Mouse (Mus musculus) adrenal gland, postnatal 25 days (tissue): ENCODE results near the gene H2afv. TPM values are rescaled to one million over a fixed set of nuclear protein-coding genes. Genes with fewer than 3 reads are reported as not detected.

Experiments
- DNase-seq: peaks from one replicate; pipeline ENCODE4 v3.0.0; 2021; ENCODE audit warnings: mixed read lengths
- long read RNA-seq: library from polyadenylated mRNA; stranded (forward); transcript quantifications from one replicate; pipeline ENCODE4 v2.0.0, GENCODE M21; 2021
- total RNA-seq: library from RNA; stranded (reverse); gene quantifications from 2 replicates; pipeline ENCODE4 v1.2.3, GENCODE M21; 2021

Gene H2afv
- 75.0 and 84.5 TPM in 2 replicates for total RNA-seq
- long read RNA-seq, transcript H2afv-202 (5 exons, 1,633 nt): major isoform, 90 of 98 reads
- long read RNA-seq, partial matches to known transcripts: 1 of 98 reads
- long read RNA-seq, other reads (novel, unspliced or antisense): 5 of 98 reads

DNA sequence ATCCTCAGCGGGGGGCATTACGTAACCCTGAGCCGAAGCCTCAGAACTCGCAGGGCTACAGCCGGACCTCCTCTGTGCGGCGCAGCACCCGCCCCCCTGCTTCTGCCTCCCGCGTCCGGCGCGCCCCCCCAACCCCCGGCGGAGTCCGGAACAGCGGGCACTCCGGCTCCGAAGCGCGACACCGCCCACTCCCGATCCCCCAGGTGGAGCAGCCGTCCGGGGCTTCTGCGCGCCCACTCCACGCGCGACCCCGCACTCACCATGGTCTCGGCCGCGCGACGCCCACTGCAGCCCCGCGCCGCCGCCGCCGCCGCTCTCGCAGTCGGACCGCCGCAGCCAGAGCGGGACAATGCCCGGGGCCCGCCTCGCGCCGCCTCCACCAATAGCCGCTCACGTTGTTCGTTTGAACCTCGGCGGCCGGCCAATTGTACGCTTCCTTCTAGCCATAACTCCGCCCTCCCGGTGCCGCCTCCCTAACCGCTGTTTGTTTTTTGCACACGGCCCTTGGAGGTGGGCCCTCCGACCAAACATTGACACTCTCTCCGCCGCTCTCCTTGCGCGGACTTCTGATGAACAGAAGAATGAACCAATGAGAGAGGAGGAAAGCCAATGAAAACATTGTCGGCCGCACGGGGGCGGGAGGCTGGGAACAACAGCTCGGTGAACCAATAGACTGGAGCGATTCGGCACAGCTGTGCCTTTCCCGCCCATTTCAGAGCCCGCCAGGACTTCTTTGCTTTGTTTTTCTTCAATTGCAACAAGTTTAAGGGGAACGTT is at the start of gene H2afv:
Gene H2afv, minus strand, starts transcription at position 367 of the 777 bp plus-strand sequence.
- peak; percentile 99 for DNase-seq

DNA sequence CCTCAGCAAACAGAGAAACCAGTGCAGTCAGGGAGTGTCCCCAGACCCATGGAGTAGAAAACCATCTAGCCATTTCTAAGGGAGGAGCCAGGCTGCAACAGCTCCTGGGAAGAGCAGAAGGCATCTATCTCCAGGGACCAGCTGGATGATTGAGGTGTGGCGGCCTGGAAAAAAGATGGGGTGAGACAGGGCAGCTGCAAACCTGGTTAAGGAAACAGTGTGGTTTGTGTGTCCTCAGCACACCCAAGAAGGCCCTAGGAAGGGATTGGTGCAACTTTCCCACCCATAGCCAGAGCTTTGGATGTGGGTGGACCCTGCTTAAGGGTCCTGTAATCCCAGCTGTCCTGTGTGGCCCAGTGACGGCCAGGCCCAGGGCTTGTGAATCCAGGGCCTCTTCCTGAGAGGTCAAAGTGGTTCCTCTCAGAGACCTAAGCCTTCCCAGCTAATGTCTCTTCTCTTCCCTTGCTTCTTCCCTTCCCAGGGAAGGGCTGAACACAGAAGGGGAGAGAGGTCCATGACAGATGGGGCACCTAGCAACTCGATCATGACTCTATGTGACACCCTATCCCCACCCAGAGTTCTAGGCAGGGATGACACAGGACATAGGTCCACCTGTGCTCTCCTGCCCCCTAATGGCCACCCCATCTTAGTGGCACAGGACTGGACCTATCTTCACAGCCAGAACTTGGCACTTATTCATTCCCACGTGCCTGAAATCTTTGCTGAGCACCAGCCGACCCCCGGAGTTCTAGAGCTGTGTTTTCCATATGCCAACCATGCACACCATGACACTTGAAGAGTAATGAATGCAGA is 45.7 kb upstream of the H2afv start:
- peak; percentile 54 for DNase-seq

DNA sequence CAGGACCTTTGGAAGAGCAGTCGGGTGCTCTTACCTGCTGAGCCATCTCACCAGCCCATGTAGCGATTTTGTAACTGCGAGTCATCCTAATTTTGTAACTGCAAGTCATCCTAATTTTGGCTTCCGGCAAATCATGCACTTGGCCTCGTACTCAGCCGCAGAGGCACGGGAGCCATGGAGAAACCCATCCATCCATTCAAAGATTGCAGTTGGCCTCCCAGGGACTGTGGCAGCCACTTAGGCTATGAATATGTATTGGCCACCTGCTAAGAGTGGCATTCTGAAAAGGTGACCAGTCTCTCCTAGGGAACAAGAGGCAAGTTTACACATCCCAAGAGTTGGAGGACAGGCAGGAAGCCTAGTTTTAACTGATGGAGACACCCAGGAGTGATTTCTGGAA is 45.0 kb upstream of the H2afv start:
- DNase-seq: no peak

DNA sequence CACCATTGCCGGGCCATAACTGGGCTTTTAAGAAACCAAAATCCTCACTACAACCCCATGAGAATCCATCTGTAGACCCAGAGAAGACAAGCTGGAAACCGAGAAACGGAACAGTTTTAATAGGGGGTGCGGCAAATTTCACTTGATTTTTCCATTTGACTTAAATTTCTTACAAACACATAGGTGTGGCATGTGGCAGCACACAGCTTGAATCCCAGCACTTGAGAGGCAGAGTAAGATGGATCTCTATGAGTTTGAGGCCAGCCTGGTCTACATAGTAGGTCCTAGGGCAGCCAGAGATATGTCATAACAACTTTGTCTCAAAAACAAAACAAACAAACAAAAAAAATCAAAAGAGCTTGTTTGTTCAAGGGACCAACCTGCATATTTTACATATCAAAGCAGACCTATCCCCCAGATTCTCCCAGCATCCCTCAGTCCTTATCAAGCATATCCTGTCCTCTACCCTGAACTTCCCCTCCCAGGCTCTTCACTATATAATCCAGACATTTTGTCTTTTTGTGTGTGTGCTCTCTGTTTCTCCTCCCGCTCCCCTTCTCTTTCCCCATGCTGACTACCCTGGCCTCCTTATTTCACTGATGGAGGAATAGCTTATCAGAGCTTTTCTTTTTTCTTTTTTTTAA is 43.9 kb upstream of the H2afv start:
- DNase-seq: no peak

DNA sequence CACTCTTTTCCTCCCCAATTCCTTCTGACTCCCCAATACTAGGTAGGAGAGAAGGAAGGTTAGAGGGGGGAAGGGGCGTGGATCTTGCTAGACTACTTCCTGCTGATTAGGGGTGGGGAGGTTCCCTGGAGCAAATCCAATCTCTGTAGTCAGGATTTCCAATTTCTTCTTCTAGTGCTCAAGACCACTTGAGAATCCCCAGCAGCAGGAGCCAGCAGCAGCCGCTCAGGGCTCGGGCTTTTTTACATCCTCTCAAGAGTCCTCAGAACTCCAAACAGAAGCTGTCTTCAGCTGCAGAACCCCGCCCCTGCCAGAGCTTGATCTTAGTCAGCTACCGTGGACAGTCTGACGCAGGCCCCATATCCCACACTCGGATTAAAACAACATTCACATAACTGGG is 43.3 kb upstream of the H2afv start:
- no peak for DNase-seq

DNA sequence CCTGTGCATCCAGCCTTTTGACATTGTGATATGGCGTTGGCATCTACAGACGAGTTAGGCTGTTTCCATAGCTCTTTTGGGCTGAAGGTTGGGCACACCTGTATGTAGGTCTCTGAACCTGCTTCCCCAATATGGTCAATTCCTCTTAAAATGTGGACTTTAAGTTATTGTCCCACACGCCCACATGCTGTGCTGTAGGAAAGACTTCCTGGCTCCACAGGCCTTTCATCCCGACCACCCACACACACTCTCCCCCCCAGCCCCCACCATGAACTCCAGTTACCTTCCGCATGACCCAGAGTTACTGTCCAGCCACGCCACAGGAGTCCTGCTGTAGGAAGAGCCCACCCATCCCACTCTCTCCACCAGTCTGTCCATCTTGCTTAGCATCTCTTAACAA is 42.7 kb upstream of the H2afv start:
- DNase-seq: no peak

DNA sequence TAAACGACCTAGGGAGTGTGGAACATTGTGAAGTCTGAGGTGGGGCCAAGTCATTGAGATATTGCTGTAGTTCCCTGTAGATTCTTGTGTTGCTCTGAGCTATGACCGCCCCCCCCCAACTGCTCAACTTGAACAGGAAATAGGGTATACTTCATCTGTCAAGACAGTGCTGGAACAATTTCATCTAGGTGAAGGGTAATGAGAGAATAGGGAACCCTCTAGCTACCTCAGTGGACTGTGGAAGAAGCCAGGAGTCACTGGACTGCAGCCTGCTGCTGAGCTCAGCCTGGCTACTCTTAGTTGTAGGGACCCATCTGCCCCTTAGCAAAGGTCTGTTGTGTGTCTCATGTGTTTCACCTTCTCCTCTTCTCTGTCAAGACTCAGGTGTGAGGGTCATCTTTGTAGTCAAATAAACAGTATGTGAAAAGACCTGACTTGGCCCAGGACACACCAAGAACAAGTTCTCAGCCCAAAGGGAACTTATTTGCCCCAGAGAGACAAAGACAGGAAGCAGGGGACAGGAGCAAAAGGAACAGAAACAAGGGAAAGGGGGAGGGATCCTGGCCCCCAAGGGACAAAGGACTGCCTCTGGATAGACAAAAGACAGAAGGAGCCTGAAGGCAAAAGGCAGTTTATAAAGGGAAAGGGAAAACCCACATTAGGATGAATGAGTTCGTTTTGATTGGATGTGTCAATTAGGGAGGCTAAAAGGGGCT is 40.2 kb upstream of the H2afv start:
- DNase-seq: no peak

DNA sequence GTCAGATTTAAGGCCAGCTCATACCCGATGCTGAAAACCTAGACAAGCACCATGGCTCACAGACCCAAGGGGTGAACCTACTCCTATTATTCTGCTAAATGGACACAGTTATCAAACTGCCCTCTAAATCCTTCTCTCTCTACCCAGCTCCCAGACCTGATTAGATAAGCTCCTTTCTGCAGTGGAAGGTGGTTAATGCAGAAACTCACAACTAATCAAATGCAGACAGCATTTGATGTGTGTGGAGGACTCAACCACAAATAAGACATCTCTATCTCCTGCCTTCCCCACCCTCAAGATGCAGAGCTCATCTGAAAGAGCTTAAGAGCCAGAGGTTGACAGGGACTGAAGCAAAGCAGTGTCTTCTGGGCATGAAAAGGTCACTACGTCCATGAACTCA is 38.9 kb upstream of the H2afv start:
- no peak for DNase-seq

DNA sequence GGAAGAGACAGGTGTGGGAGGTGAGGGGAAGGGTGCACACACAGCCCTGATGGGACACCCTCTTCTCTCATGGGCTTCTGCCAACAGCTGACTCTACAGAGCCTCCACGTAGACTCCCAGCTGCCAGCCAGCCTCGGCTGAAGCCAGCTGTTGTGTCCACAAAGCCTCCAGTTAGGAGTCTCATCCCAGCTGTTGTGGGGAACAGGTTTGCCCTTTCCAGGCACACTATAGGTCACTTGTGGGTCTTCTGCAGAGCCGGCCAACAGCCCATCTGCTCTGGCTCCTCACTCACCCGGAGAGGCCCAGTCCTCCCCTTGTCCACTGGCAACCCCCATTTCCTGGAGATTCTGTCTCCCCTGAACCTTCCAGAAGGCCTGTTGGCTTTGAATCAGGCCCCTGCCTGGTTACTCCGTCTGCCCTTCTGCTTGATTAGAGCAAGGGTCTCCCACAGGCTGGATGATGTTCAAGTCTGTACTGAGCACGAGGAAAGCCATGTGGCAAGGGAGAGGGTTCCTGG is 37.5 kb upstream of the H2afv start:
- DNase-seq: peak; percentile 11

DNA sequence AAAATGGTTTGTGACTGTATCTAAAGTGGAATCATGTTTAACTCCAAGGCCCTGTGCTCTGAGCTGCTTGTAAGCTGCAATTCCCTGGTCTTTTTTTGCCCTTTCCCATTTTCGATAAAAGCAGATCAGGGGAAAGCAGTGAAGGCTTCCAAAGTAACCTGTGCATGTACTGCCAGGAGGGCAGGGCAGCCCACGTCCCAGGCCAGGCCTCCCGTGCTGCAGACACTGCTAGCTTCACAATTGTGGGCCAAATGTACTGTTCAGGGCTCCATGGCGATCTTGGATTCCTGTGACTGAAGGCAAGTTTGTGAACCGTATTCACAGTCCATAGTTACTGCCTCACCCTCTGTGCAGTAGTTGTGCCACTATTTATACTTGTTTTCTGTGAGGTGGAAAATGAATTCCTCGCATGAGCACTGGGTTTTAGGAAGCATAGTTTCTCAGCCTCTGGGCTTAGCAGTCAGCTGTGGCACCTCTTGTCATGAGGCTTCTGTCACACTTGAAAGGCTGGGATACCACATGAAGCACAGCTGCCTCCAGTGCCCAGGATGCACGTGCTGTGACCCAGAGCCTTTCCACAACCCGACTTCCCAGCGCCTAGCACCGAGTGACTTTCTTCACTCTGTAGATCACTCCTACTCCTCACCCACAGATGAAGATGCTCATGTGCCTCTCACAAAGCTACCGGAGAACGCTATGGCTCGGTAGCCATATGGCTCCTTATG is 36.6 kb upstream of the H2afv start:
- DNase-seq: no peak

DNA sequence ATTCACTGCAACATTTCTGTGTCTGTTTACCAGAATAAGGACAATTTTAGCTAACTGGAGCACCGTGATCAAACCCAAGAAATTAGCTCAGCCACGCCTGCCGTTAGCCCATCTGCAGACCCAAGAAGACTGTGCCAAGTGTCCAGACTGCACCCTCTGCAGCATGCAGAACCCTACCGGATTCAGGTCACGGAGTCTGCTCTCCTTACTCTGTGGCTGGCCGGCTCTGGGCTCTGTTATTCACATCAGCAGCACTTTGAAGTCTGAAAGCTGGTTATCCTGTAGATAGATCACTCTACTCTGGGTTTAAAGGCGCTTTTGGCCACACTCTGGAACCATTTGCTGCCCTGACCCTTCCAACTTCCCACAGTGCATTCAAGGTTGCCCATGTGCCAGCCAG is 35.9 kb upstream of the H2afv start:
- DNase-seq: no peak

DNA sequence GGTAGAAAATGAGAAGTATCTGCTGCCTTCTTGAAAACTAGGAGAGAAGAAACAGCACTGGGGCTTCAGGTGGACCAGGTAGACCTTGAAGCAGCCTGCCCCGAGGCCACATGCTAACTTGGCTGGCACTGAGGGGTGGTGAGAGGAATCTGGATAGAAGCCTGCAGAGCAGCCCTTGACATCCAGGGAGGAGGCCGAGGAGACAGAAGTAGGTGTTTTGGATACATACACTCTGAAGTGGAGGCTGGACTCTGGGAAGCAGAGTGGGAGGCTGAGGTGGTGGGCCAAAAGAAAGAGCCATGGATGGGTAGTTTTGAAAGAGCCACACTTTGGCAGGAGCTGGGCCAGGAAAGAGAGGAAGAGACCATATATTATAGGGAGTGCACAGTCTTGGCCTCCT is 35.0 kb upstream of the H2afv start:
- no peak for DNase-seq

DNA sequence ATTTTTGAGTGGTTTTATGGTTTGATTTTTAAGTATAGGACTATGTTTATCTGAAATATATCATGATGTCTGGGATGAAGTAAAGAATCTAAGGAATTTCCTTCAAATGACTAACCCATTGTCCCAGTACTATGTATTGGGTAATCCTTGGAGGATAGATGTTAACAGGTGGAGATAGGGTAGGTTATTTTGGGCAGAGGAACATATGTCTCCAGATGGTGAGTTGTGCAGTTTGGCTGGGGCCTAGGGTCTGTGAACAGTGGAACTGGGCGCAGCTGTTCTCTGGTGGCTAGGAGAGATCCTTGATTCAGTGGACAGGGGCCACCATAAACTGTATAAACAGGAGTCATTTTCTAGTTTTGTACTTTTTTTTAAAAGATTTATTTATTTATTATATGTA is 33.1 kb upstream of the H2afv start:
- no peak for DNase-seq

DNA sequence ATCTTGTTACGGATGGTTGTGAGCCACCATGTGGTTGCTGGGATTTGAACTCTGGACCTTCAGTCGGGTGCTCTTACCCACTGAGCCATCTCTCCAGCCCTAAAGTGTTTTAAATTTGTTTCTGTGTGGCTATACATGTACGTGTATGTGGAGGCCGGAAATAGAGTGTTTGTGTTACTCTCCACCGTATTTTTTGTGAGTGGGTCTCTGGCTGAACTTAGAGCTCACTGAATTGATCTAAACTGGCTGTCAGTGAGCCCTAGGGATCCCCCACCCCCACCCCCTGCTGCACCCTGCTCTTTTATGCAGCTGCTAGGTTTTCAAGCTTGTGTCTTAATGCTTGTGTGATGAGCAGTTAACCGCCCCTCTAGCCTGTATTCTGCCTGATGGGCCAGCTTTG is 32.6 kb upstream of the H2afv start:
- no peak for DNase-seq

DNA sequence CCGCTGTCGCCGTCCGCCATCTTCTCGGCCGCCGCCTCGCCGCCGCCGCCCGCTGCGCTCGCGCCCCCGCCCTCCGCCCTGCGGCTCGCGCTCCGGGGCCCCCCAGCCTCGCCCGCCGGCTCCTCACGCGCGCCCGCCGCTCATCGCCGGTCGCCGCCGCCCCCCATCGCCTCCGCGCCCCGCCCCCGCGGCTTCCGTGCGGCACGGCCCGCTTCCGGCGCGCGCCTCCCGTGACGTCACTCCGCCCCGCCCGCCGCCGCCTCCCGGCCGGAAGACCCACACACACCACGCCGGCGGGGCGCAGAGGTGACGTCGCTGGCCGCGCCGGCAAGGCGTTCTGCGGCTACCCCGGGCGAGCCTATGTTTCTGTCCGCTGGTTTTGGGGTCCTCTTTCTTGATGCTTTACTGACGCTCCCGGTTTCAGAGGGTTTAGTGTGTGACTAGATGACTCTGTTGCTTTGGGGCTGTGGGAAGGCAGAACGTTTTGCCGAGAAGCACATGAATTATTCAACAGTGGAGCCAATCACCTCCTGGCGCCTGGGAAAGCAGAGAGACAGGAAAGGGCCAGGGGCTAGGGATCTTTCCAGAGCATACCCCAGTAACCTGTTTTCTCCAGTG is 31.7 kb upstream of the H2afv start, which contains the start of gene Purb:
Gene Purb, minus strand, starts transcription at position 51 of the 618 bp plus-strand sequence.
- peak; percentile 95 for DNase-seq

DNA sequence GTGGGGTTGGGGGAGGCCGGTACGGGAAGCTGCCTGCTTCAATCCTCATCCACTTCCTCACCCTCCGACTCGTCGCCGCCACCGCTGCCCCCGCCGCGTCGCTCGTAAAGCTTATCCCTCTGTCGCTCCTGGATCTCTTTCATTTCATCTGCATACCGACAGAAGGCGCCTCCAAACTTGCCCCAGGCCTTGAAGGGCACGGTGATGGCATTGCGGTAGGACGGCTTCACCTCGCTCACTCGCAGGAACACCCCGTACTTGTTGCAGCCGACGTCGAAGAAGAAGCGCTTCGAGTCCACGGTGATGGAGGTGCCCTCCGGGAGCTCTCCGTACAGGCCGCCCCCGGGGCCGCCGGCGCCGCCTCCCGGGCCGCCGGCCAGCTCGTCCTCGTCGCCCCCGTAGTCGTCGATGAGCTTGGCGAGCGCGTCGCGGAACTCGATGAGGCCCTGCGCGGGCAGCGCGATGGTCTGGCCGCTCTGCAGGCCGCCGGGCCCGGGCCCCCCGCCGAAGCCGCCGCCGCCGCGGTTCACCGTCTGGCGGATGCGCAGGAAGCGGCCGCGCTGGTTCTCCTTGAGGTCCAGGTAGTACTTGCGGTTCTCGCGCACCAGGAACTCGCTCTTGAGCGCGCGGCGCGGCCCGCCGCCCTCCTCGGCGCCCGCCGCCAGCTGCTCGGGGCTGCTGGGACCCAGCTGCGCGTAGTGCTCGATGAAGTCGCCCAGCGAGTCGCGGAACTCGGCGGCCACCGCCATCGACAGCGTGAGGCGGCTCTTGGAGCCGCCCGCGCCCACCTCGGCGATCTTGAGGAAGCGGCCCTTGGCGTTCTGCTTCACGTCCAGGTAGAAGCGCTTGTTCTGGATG is 30.9 kb upstream of the H2afv start:
- DNase-seq: peak; percentile 64

DNA sequence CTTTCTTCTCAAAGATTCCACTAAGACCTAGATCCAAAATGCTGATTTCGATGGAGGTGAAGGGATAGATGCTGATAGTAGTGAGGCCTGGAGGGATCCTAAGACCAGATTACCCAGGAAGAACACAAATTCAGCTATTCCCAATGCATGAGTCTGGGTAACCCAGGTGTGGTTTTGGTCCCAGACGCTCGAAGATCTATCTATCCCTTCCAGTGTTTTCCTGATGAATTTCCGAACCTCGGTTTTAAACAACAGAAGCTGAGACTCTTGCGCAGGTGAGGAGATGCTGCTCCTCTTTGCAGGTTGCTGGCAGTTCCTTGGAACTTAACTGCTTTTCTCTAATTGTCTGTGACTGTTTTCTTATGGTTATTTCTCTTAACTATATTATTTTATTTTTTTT is 30.1 kb upstream of the H2afv start:
- DNase-seq: no peak

DNA sequence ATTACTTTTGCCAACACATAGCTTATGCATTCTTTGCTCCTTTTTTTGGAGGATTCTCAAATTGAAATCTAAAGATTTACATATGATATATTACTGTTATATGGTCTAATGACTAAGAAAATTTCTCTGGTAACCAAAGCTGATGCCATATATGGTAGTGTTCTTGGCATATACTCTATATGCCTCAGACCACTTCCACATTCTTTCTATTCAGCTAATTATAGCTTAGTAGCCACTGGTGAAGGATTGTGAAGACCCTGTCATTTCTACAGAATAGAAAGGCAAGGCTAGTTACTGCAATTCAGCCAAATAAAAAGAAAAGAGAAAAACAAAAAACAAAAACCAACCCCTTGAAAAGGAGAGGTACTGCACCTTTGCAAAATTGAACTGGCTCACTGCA is 27.8 kb upstream of the H2afv start:
- no peak for DNase-seq

DNA sequence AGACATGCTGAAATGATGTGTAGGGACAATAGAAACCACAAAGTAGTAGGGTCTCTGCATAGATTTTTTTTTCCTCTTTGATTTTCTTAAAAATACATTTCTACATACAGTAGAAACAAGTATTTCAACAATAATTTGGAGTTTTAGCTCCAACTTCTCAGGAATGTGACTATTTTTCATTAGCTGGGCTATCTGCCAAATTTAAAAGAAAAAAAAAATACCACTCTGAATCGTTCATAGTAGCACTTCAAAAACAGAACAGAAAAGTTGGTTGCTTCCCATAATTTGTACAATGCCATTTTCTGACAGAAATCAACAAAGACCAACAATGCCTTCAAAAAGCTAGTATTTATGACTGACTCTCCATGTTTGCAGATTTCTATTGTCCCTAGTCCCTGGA is 27.2 kb upstream of the H2afv start:
- no peak for DNase-seq

DNA sequence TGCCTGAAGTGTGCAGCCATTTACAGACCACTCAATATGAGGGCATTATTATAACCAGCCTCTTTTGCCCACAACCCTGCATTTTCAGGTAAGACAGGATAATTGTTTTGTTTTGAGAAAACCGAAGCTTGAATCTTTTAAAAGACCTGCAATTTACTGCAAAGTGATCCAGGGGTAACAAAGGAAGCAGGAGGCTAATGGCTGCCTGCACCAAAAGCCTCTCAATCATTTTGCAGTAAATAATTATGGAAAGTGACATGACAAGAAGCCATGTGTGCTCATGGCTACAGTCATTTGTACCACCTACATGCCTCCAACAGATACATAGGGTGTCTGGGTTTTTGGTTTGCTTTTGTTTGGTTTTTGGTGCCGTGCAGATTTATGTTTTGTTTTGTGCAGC is 26.8 kb upstream of the H2afv start:
- no peak for DNase-seq
